Mouse (Mus musculus) kidney, embryonic 16.5 days (tissue): ENCODE results near the gene Calcoco1. TPM values are rescaled to one million over a fixed set of nuclear protein-coding genes. Genes with fewer than 3 reads are reported as not detected.
"Not testable (repeated sequence)": the region's sequence is repeated elsewhere in the genome, so short reads cannot be mapped to it uniquely, and the experiment has no call there.

ENCODE experiments used
- ATAC-seq: fragments of 200-750 bp; cut with Nextera tagmentation; 2 replicates; pipeline ENCODE4 v1.8.0; 2017; ENCODE audit warnings: moderate TSS enrichment; ENCODE audit not compliant: low FRiP score, low TSS enrichment
- H3K27ac ChIP-seq: fragments of 300-500 bp; sonication (generic); 2 replicates; pipeline ENCODE4 v1.5.1; 2014; ENCODE audit warnings: low read length
- H3K27me3 ChIP-seq: fragments of 300-500 bp; sonication (generic); 2 replicates; pipeline ENCODE4 v1.6.1; 2014; ENCODE audit warnings: low read length, control low read depth, mixed read lengths; ENCODE audit not compliant: insufficient read depth
- H3K36me3 ChIP-seq: fragments of 300-500 bp; sonication (generic); 2 replicates; pipeline ENCODE4 v1.6.1; 2014; ENCODE audit warnings: low read length, control low read depth, mixed read lengths; ENCODE audit not compliant: insufficient read depth
- H3K4me1 ChIP-seq: fragments of 300-500 bp; sonication (generic); 2 replicates; pipeline ENCODE4 v1.6.1; 2014; ENCODE audit warnings: low read length, control low read depth, mixed read lengths; ENCODE audit not compliant: insufficient read depth
- H3K4me2 ChIP-seq: fragments of 300-500 bp; sonication (generic); replicated peaks from 2 replicates; pipeline ENCODE4 v1.6.1; 2014; ENCODE audit warnings: low read depth, low read length
- H3K4me3 ChIP-seq: fragments of 300-500 bp; sonication (generic); 2 replicates; pipeline ENCODE4 v1.5.1; 2014; ENCODE audit warnings: mild to moderate bottlenecking, low read length
- H3K9ac ChIP-seq: fragments of 300-500 bp; sonication (generic); replicated peaks from 2 replicates; pipeline ENCODE4 v1.6.1; 2014; ENCODE audit warnings: low read length
- H3K9me3 ChIP-seq: fragments of 300-500 bp; sonication (generic); 2 replicates; pipeline ENCODE4 v1.6.1; 2016; ENCODE audit warnings: low read length, control low read depth
- WGBS: fragments of 180-500 bp; shearing (Covaris S2); extraction: QIAGEN DNeasy Blood & Tissue Kit; methylation state at CpG from one replicate; pipeline ENCODE4 v1.1.7; 2014; 5-methylcytosine and 5-hydroxymethylcytosine counted together
- polyA plus RNA-seq: library from polyadenylated mRNA; unstranded; fragments of >200 nt; fragmentation: Nextera tagmentation; extraction: Ambion mirVana; gene quantifications from 2 replicates; pipeline ENCODE4 v1.2.1, GENCODE M21; 2015

The Calcoco1 gene
- polyA plus RNA-seq, 1 experiment from 2014 or later = 60.4 TPM

DNA sequence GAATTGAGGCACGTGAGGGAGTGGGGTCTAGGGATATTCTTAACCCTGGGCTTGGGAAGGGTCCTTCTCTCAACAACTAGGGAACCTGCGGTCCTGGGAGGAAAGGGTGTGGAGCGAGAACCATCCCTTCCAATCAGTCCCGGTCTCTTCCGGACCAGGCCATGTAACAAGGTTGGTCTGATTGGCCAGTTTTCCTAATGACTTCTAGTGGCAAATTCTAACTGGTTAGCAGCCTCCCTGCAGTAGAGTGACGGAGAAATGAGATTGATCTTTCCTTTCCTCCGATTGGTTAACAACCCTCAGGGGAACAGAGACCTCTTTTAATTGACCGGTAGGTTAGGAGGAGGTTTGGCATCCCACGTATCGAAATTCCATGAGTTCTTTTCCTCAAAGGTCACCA, 48.4 kb downstream of the Calcoco1 start:
- Histone ChIP-seq H3K9ac (peak overlapping the region; percentile 40; the same call in 1 of the 2 replicates), H3K9me3 (peaks cover 2% of the 10 kb centered on the region; the same call in 1 of the 2 replicates)

DNA sequence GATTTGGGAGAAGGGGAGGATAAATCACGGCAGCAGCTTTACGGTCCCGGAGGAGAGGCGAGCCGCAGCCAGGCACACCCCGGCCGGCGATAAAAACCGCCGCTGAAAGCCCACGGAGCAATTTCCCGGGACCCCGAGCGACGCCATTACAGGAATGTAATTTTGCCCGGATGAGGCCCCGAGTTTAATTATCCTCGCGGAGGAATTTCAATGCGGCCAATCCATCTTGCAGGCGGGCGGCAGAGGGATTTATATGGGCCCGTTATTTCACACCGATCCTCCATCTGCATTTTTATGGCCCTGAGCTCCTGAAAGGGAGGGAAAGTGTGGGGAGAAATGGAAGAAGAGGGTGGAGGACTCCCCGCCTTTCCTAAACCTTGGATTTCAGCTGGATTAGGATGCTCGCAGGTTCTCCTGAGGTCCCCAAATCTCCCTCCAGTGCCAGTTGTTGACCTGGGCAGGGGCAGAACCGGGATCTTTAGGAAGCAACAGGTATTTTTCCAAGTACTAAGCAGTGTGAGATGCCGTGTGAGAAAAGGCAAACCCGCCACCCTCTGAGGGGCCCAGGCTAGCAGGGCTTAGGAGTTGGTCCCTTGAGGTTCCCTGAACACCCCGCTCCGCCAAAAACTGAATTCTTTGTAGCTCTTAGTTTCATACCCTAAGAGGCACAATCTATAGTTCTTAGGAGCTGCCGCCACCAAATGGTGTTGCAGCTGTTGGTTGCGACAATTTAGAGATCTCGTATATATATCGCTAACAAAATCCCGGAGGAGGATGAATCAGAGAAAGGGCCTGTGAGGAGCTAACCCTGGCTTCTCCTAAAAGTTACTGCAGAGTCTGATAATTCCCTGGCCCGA, 49.5 kb downstream of the Calcoco1 start, which contains the start of gene Atp5g2:
Gene Atp5g2, minus strand, starts transcription at position 138 of the 857 bp plus-strand sequence.
- Histone ChIP-seq H3K4me1 (peaks cover 29% of the 10 kb centered on the region), H3K4me2 (peak within 1 kb of the TSS; percentile 67), H3K9ac (peak within 1 kb of the TSS; percentile 81), H3K27ac (peak within 1 kb of the TSS; percentile 98), H3K36me3 (peaks cover 4% of the 10 kb centered on the region), H3K27me3 (no peaks in the 10 kb centered on the region), H3K9me3 (peaks cover 2% of the 10 kb centered on the region; the same call in 1 of the 2 replicates), H3K4me3 (peak within 1 kb of the TSS; percentile 88)
- ATAC-seq = no peak
- under 1% methylated on average over 37 of the region's 37 CpGs for WGBS

More for the DNA sequence above, 48.4 kb downstream of the Calcoco1 start:
- Histone ChIP-seq H3K4me1 (peaks cover 29% of the 10 kb centered on the region), H3K27ac (peak overlapping the region; percentile 98), H3K4me2 (peak overlapping the region; percentile 67), H3K27me3 (no peaks in the 10 kb centered on the region), H3K36me3 (no peaks in the 10 kb centered on the region), H3K4me3 (peak overlapping the region; percentile 88)
- ATAC-seq = peak; percentile 54
- WGBS = under 1% methylated on average over 10 of the region's 10 CpGs

DNA sequence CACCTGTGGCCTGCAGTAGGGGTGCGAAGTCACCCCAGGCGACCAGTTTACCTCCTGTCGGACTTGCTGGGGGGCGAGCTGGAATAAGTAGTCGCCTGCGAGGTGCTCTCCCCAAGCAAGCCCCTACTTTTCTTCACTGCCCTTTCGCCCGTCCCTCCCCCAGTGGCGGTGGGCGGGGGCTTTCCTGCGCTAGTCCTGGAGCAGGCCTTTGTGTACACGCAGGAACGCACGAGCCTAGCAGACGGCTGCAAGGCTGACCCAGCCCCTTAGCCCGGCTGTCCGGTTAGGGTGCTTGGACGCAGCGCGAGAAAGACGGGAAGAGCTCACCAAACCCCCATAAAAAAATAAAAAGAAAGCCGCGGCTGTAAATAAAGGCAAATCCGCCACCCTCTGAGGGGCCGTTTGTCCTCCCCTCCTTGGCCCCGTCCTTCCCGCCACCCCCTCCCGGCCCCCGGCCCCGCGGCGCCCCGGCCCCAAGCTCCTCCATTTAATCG, 50.2 kb downstream of the Calcoco1 start:
- peaks cover 2% of the 10 kb centered on the region; the same call in 1 of the 2 replicates for H3K9me3 ChIP-seq
- peaks cover 29% of the 10 kb centered on the region for H3K4me1 ChIP-seq
- ATAC-seq = peak; percentile 82
- peak overlapping the region; percentile 67 for H3K4me2 ChIP-seq
- peaks cover 10% of the 10 kb centered on the region for H3K36me3 ChIP-seq
- 1% methylated on average over 31 of the region's 34 CpGs for WGBS
- no peaks in the 10 kb centered on the region for H3K27me3 ChIP-seq
- H3K9ac ChIP-seq = peak overlapping the region; percentile 81
- peak overlapping the region; percentile 88 for H3K4me3 ChIP-seq
- H3K27ac ChIP-seq = peak overlapping the region; percentile 98

DNA sequence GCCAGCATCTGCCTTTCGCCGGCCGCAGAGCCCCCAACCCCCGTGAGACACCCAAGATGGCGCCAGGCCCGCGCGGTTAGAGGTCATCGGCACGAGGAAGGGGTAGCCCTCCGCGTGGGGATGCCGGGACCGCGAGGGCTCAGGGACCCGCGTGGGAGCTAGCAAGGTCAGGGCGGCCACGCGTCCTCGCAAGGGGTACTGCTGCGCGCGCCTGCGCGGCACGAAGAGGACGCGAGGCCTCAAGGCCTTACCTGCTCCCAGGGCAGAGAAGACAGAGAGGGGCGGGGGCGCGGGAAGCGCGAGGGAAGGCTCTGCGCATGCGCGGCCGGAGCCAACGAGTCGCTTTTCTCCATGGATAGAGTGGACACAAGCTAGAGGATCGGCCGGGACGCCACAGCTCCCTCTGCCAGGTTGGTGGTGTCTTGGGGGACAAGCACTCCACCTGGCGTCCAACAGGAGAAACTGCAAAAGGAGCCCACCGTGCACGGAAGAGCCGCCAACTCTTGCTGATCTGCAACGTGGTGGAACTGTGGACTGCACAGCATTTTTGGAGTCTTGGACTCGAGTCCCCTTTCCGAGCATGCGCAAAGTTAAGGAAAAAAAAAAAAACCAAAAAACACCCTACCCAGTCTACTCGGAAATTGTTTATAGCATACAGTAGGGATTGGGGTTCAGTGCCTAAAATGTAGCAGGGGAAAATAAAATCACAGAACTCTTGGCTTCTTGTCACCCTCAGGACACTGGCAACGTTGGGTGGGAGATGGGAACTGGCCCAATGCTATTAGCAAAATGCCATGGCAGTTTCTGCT, 51.0 kb downstream of the Calcoco1 start:
- Histone ChIP-seq H3K27ac (peak overlapping the region; percentile 98), H3K9ac (peak overlapping the region; percentile 100), H3K36me3 (peaks cover 18% of the 10 kb centered on the region), H3K4me1 (peaks cover 29% of the 10 kb centered on the region), H3K4me2 (peak overlapping the region; percentile 88), H3K4me3 (peak overlapping the region; percentile 88), H3K9me3 (no peaks in the 10 kb centered on the region), H3K27me3 (no peaks in the 10 kb centered on the region)
- peak; percentile 92 for ATAC-seq
- WGBS = under 1% methylated on average over 52 of the region's 53 CpGs

DNA sequence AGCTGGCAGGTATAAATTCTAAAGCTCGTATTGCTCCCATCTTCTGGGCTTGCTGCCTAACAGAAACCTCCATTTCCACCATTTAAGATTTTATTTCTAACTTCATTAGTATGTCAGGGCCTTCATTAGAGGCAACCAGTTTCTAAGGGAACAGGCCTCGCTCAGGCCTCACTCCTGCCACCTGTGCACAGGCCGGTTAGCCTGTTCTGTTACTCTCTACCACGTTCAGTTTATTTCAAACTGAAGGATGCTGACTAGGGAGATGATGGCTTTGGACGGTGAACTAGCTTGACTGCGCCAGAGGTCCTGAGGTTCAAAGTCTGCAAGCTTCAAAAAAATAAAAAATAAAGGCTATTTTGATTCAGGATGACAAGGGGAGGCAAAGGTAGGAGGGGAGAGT, 51.7 kb downstream of the Calcoco1 start:
- Histone ChIP-seq H3K4me1 (peaks cover 29% of the 10 kb centered on the region), H3K27me3 (no peaks in the 10 kb centered on the region), H3K9me3 (no peaks in the 10 kb centered on the region), H3K4me2 (peak overlapping the region; percentile 88), H3K36me3 (peaks cover 23% of the 10 kb centered on the region), H3K4me3 (peak overlapping the region; percentile 88), H3K9ac (peak overlapping the region; percentile 100), H3K27ac (peak overlapping the region; percentile 97)
- 6% methylated on average over 6 of the region's 6 CpGs for WGBS
- peak; percentile 11; the same call in 1 of the 2 replicates for ATAC-seq

DNA sequence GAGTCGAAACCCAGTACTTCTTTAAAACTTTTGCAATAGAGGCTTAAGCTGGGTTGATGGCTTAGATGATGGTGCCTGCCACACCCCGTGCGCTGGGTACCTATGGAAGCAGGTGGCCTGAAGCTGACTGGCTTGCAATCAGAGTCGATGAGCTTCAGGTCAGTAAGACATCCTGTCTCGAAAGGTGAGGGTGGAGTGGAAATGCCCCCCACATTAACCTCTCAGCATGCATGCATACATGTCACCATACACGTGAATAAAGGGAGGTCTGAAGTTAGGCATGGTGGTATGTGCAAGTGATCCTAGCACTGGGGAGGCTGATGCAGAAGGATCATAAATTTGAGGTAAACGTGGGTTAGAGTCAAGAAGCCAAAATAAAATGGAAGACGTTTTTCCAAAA, 52.4 kb downstream of the Calcoco1 start:
- H3K27ac ChIP-seq = no peak overlapping the region
- ATAC-seq = no peak
- H3K27me3 ChIP-seq = no peaks in the 10 kb centered on the region
- H3K9me3 ChIP-seq = no peaks in the 10 kb centered on the region
- H3K9ac ChIP-seq = peak overlapping the region; percentile 50
- 74% methylated on average over 8 of the region's 8 CpGs for WGBS
- peaks cover 29% of the 10 kb centered on the region for H3K4me1 ChIP-seq
- peaks cover 30% of the 10 kb centered on the region for H3K36me3 ChIP-seq
- H3K4me3 ChIP-seq = no peak overlapping the region
- peak overlapping the region; percentile 28; the same call in 1 of the 2 replicates for H3K4me2 ChIP-seq

DNA sequence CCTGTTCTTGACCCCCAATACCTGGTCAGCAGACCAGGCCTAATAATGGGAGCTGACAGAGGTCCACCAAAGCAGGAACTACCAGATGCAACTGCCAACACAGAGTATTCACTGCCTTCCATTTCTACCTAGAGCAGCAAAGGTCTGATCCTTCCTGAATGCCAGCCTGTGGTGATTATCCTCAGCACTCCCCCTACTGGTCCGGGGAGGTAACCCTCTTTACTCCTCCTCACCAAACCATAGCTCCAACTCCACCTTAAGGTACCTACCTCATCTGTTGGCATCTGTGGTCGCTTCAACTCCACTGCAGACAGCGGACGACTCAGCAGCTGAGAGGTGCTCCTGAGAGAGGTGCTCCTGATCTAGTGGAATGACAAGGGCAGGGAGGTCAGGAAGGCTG, 56.5 kb downstream of the Calcoco1 start:
- peaks cover 11% of the 10 kb centered on the region for H3K4me1 ChIP-seq
- H3K27ac ChIP-seq = no peak overlapping the region
- H3K36me3 ChIP-seq = peaks cover 60% of the 10 kb centered on the region
- ATAC-seq = no peak
- WGBS = 57% methylated on average over 4 of the region's 4 CpGs
- no peaks in the 10 kb centered on the region for H3K9me3 ChIP-seq
- no peaks in the 10 kb centered on the region for H3K27me3 ChIP-seq
- no peak overlapping the region for H3K9ac ChIP-seq
- H3K4me2 ChIP-seq = no peak overlapping the region
- H3K4me3 ChIP-seq = no peak overlapping the region

DNA sequence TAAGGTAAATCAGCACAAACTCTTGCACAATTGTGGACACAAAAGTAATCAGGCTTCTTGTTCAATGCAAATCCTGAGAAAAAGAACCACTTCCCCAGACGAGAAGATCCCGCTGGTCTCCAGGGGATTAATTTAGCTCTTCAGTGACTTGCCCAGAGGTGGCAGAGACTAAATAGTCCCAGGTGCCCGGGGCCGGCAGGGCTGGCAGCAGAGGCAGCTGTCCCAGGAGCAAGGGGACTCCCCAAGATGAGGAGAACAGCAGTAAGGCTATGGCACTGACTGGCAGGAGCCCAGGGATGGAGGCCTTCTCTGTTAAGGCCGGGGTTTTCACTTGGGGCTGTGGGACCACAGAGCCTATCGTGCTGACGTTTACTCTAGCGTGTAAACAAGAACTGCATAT, 58.2 kb downstream of the Calcoco1 start:
- no peaks in the 10 kb centered on the region for H3K27me3 ChIP-seq
- no peak overlapping the region for H3K9ac ChIP-seq
- no peak overlapping the region for H3K4me3 ChIP-seq
- H3K27ac ChIP-seq = no peak overlapping the region
- ATAC-seq = no peak
- no peaks in the 10 kb centered on the region for H3K9me3 ChIP-seq
- H3K36me3 ChIP-seq = peaks cover 67% of the 10 kb centered on the region
- H3K4me2 ChIP-seq = no peak overlapping the region
- H3K4me1 ChIP-seq = no peaks in the 10 kb centered on the region
- WGBS = 90% methylated on average over 8 of the region's 8 CpGs

DNA sequence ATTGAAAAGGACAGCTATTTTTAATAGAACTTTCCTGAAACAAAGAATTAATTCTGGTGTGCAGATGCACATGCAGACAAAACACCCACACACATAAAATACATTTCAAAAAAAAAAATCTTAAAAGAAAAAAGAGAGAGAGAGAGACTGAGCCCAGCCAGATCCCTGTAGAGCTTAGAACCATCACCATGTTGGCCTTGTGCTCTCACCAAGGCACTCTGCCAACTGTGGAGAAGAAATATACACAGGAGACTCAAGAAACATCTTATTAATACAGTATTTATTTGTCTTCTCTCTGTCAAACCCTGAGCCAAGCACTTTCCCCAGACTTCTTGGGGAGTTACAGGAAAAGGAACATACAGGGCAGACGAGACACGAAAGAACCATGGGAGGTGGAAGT, 59.4 kb downstream of the Calcoco1 start:
- not testable (repeated sequence) for H3K9me3 ChIP-seq, ATAC-seq, H3K27me3 ChIP-seq, H3K9ac ChIP-seq, H3K4me3 ChIP-seq, H3K4me1 ChIP-seq, H3K4me2 ChIP-seq, H3K27ac ChIP-seq
- no CpG with 5 or more reads among the region's 2 CpGs for WGBS
- H3K36me3 ChIP-seq = peaks cover 65% of the 10 kb centered on the region
